Mouse (Mus musculus) hindbrain, postnatal 0 days (tissue): ENCODE results near the gene Nr0b2. TPM values are rescaled to one million over a fixed set of nuclear protein-coding genes. Genes with fewer than 3 reads are reported as not detected.

ENCODE experiments used
- ATAC-seq: fragments of 200-750 bp; cut with Nextera tagmentation; 2 replicates; pipeline ENCODE4 v1.8.0; 2017; ENCODE audit warnings: mild to moderate bottlenecking, moderate TSS enrichment, moderate library complexity
- DNase-seq: peaks from one replicate; pipeline ENCODE4 v3.0.0-alpha.2; 2015; ENCODE audit warnings: low spot score
- H3K27ac ChIP-seq: fragments of 300-500 bp; sonication (generic); 2 replicates; pipeline ENCODE4 v1.5.1; 2014; ENCODE audit warnings: mild to moderate bottlenecking
- H3K27me3 ChIP-seq: fragments of 300-500 bp; sonication (generic); 2 replicates; pipeline ENCODE4 v1.6.1; 2014; ENCODE audit warnings: low read length, mixed read lengths; ENCODE audit not compliant: insufficient read depth
- H3K36me3 ChIP-seq: fragments of 300-500 bp; sonication (generic); 2 replicates; pipeline ENCODE4 v1.6.1; 2014; ENCODE audit warnings: low read length, mixed read lengths; ENCODE audit not compliant: insufficient read depth
- H3K4me1 ChIP-seq: fragments of 300-500 bp; sonication (generic); 2 replicates; pipeline ENCODE4 v1.6.1; 2014; ENCODE audit warnings: antibody characterized with exemption, low read length, mixed read lengths; ENCODE audit not compliant: insufficient read depth
- H3K4me2 ChIP-seq: fragments of 300-500 bp; sonication (generic); 2 replicates; pipeline ENCODE4 v1.6.1; 2014; ENCODE audit warnings: low read depth, mild to moderate bottlenecking, low read length, moderate library complexity, mixed read lengths
- H3K4me3 ChIP-seq: fragments of 300-500 bp; sonication (generic); 2 replicates; pipeline ENCODE4 v1.5.1; 2014; ENCODE audit warnings: low read length
- H3K9ac ChIP-seq: fragments of 300-500 bp; sonication (generic); replicated peaks from 2 replicates; pipeline ENCODE4 v1.6.1; 2014; ENCODE audit warnings: mild to moderate bottlenecking, low read length, moderate library complexity, mixed read lengths
- H3K9me3 ChIP-seq: fragments of 300-500 bp; sonication (generic); 2 replicates; pipeline ENCODE4 v1.6.1; 2016; ENCODE audit warnings: low read length, mixed read lengths
- CTCF ChIP-seq: IDR thresholded peaks from 2 replicates; pipeline ENCODE4 v1.5.1; 2016; ENCODE audit warnings: antibody characterized with exemption, control low read depth, low read depth
- WGBS: fragments of 180-500 bp; shearing (Covaris S2); extraction: QIAGEN DNeasy Blood & Tissue Kit; methylation state at CpG from one replicate; pipeline ENCODE4 v1.1.7; 2014; 5-methylcytosine and 5-hydroxymethylcytosine counted together
- polyA plus RNA-seq: library from polyadenylated mRNA; unstranded; fragments of >200 nt; fragmentation: Nextera tagmentation; extraction: Ambion mirVana; gene quantifications from 2 replicates; pipeline ENCODE4 v1.2.1, GENCODE M21; 2015
- total RNA-seq: library from RNA; depleted of rRNA; stranded (reverse); fragments of >200 nt; gene quantifications from 2 replicates; pipeline ENCODE4 v1.2.3, GENCODE M21; 2014

Nr0b2 gene
- total and polyA plus RNA-seq, 2 experiments from 2014 or later, result 0.21 to 0.47 TPM

- Histone ChIP-seq H3K36me3 (no peaks in the 10 kb centered on the region), H3K4me3 (no peak overlapping the region), H3K4me1 (no peaks in the 10 kb centered on the region), H3K9ac (no peak overlapping the region), H3K9me3 (no peaks in the 10 kb centered on the region), H3K27ac (no peak overlapping the region), H3K27me3 (no peaks in the 10 kb centered on the region), H3K4me2 (no peak overlapping the region)
- WGBS, result 80% methylated on average over 4 of the region's 4 CpGs
- no peak for DNase-seq
- no peak for ATAC-seq
- no peak for TF ChIP-seq CTCF
Measured at GRCm38 (mm10) chr4:133561622-133562021, 8.4 kb downstream of the Nr0b2 start.

- Histone ChIP-seq H3K36me3 (no peaks in the 10 kb centered on the region), H3K4me1 (no peaks in the 10 kb centered on the region), H3K9ac (no peak overlapping the region), H3K4me3 (no peak overlapping the region), H3K27ac (no peak overlapping the region), H3K4me2 (no peak overlapping the region), H3K9me3 (no peaks in the 10 kb centered on the region), H3K27me3 (no peaks in the 10 kb centered on the region)
- no peak for TF ChIP-seq CTCF
- peak; percentile 51; the same call in 1 of the 2 replicates for ATAC-seq
- 47% methylated on average over 11 of the region's 11 CpGs for WGBS
- peak; percentile 73 for DNase-seq
Measured at GRCm38 (mm10) chr4:133563123-133563571, 10.0 kb downstream of the Nr0b2 start.

GRCm38 (mm10) chr4:133567251-133567650 is 14.1 kb downstream of the Nr0b2 start:
- DNase-seq (no peak), ATAC-seq (no peak)
- H3K4me1 ChIP-seq, result no peaks in the 10 kb centered on the region

GRCm38 (mm10) chr4:133569291-133570065 is 16.3 kb downstream of the Nr0b2 start:
- Histone ChIP-seq H3K4me1 (no peaks in the 10 kb centered on the region), H3K9me3 (no peaks in the 10 kb centered on the region), H3K4me2 (no peak overlapping the region), H3K36me3 (no peaks in the 10 kb centered on the region), H3K9ac (no peak overlapping the region), H3K27ac (no peak overlapping the region), H3K4me3 (no peak overlapping the region), H3K27me3 (no peaks in the 10 kb centered on the region)
- no peak for TF ChIP-seq CTCF
- WGBS, result 72% methylated on average over 10 of the region's 10 CpGs
- ATAC-seq (no peak), DNase-seq (no peak)

More at GRCm38 (mm10) chr4:133567251-133567650, 14.1 kb downstream of the Nr0b2 start:
- Histone ChIP-seq H3K27ac (no peak overlapping the region), H3K36me3 (no peaks in the 10 kb centered on the region), H3K27me3 (no peaks in the 10 kb centered on the region), H3K4me3 (no peak overlapping the region), H3K9ac (no peak overlapping the region), H3K9me3 (no peaks in the 10 kb centered on the region), H3K4me2 (no peak overlapping the region)
- 31% methylated on average over 8 of the region's 8 CpGs for WGBS
- TF ChIP-seq CTCF, result no peak

- Histone ChIP-seq H3K9me3 (no peaks in the 10 kb centered on the region), H3K4me3 (no peak overlapping the region), H3K36me3 (no peaks in the 10 kb centered on the region), H3K27ac (no peak overlapping the region), H3K9ac (no peak overlapping the region), H3K27me3 (no peaks in the 10 kb centered on the region), H3K4me1 (no peaks in the 10 kb centered on the region), H3K4me2 (no peak overlapping the region)
- DNase-seq (no peak), ATAC-seq (no peak)
- 53% methylated on average over 10 of the region's 10 CpGs for WGBS
- TF ChIP-seq CTCF, result no peak
Measured at GRCm38 (mm10) chr4:133570066-133570466, 16.9 kb downstream of the Nr0b2 start.

- Histone ChIP-seq H3K27ac (peak within 1 kb of the TSS; percentile 77), H3K4me2 (peak within 1 kb of the TSS; percentile 73), H3K9ac (peak within 1 kb of the TSS; percentile 80), H3K4me3 (peak within 1 kb of the TSS; percentile 83), H3K4me1 (no peaks in the 10 kb centered on the region), H3K9me3 (no peaks in the 10 kb centered on the region), H3K27me3 (no peaks in the 10 kb centered on the region), H3K36me3 (peaks cover 9% of the 10 kb centered on the region; the same call in 1 of the 2 replicates)
- peak; percentile 97 for DNase-seq
- ATAC-seq, result peak; percentile 95
- whole genome bisulfite sequencing, result 6% methylated on average over 44 of the region's 44 CpGs
- TF ChIP-seq CTCF, result peak; percentile 37; the same call in 1 of the 2 replicates
Measured at GRCm38 (mm10) chr4:133574070-133574842, 21.1 kb downstream of the Nr0b2 start, which contains the start of gene Gpatch3. Gene Gpatch3 (plus strand): TSS chr4:133574745.
